Mouse (Mus musculus): ENCODE results near the gene Jarid2.

Jarid2 gene

GRCm38 (mm10) chr13:44917202-44917601, 187.9 kb downstream of the Jarid2 start:
- no peak for DNase-seq (ENCODE audit: low read depth)

GRCm38 (mm10) chr13:44918269-44918668, 189.0 kb downstream of the Jarid2 start:
- no peak for DNase-seq (ENCODE audit: low read depth)

- no peak for DNase-seq (ENCODE audit: low read depth)
Observed at GRCm38 (mm10) chr13:44921095-44921494, 191.8 kb downstream of the Jarid2 start.

GRCm38 (mm10) chr13:44921721-44922120, 192.4 kb downstream of the Jarid2 start:
- no peak for DNase-seq (ENCODE audit: low read depth)

GRCm38 (mm10) chr13:44924042-44924441, 194.8 kb downstream of the Jarid2 start:
- DNase-seq (ENCODE audit: low read depth), result no peak

GRCm38 (mm10) chr13:44925173-44925572, 195.9 kb downstream of the Jarid2 start:
- no peak for DNase-seq (ENCODE audit: low read depth)

GRCm38 (mm10) chr13:44926311-44926710, 197.0 kb downstream of the Jarid2 start:
- DNase-seq (ENCODE audit: low read depth), result no peak

- DNase-seq (ENCODE audit: low read depth), result no peak
Observed at GRCm38 (mm10) chr13:44932307-44933264, 203.3 kb downstream of the Jarid2 start.

GRCm38 (mm10) chr13:44933575-44933974, 204.3 kb downstream of the Jarid2 start:
- DNase-seq (ENCODE audit: low read depth), result no peak

GRCm38 (mm10) chr13:44937681-44938080, 208.4 kb downstream of the Jarid2 start:
- DNase-seq (ENCODE audit: low read depth), result no peak

GRCm38 (mm10) chr13:44939326-44940035, 210.2 kb downstream of the Jarid2 start:
- DNase-seq (ENCODE audit: low read depth), result no peak

- no peak for DNase-seq (ENCODE audit: low read depth)
Observed at GRCm38 (mm10) chr13:44943618-44944017, 214.3 kb downstream of the Jarid2 start.

GRCm38 (mm10) chr13:44946880-44947635, 217.8 kb downstream of the Jarid2 start:
- DNase-seq (ENCODE audit: low read depth), result no peak

GRCm38 (mm10) chr13:44948320-44949250, 219.3 kb downstream of the Jarid2 start:
- DNase-seq (ENCODE audit: low read depth), result no peak

GRCm38 (mm10) chr13:44952393-44953086, 223.3 kb downstream of the Jarid2 start:
- peak; percentile 17 for DNase-seq (ENCODE audit: low read depth)

GRCm38 (mm10) chr13:44953546-44954231, 224.4 kb downstream of the Jarid2 start:
- no peak for DNase-seq (ENCODE audit: low read depth)

GRCm38 (mm10) chr13:44954232-44954568, 224.9 kb downstream of the Jarid2 start:
- DNase-seq (ENCODE audit: low read depth), result no peak

GRCm38 (mm10) chr13:44955781-44956180, 226.5 kb downstream of the Jarid2 start:
- no peak for DNase-seq (ENCODE audit: low read depth)

GRCm38 (mm10) chr13:44957049-44957448, 227.8 kb downstream of the Jarid2 start:
- DNase-seq (ENCODE audit: low read depth), result no peak

Data from naive thymus-derived CD4-positive, alpha-beta T cell, adult 2 months (primary cell).